Mouse (Mus musculus) telencephalon, adult 2 months (tissue): ENCODE measurements around the gene Gm11146.

ENCODE experiments used
- DNase-seq: peaks from one replicate; pipeline ENCODE4 v3.0.0-alpha.2; 2011; ENCODE audit warnings: low read depth, low spot score

The Gm11146 gene

GRCm38 (mm10) chr16:77556446-77557105 is 45.3 kb downstream of the Gm11146 start:
- DNase-seq = peak; percentile 39

DNA sequence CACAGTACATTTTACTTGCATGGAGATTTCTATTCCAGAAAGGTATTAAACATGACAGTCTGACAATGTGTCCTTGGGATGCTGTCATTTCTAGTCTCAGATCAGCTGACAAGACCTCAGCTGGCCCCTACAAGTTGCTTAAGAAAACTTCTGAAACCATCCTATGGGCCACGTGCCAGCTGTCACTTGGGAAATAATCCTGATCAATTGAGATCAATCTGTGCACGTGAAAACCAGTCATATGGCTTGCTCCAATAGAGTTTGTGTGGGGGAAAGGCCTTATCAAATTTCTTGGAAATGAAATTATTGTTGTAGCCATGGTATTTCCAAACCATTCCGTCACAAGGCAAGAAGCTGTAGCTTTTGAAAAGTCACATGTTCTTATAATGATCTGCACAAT is 50.8 kb downstream of the Gm11146 start:
- no peak for DNase-seq
